Mouse (Mus musculus): Measurements from ENCODE around the gene Fyn. TPM values are rescaled to one million over a fixed set of nuclear protein-coding genes. Genes with fewer than 3 reads are reported as not detected.

Gene Fyn
- total RNA-seq, 2 experiments from 2014 or later, result 44.8 to 69.9 TPM

DNA sequence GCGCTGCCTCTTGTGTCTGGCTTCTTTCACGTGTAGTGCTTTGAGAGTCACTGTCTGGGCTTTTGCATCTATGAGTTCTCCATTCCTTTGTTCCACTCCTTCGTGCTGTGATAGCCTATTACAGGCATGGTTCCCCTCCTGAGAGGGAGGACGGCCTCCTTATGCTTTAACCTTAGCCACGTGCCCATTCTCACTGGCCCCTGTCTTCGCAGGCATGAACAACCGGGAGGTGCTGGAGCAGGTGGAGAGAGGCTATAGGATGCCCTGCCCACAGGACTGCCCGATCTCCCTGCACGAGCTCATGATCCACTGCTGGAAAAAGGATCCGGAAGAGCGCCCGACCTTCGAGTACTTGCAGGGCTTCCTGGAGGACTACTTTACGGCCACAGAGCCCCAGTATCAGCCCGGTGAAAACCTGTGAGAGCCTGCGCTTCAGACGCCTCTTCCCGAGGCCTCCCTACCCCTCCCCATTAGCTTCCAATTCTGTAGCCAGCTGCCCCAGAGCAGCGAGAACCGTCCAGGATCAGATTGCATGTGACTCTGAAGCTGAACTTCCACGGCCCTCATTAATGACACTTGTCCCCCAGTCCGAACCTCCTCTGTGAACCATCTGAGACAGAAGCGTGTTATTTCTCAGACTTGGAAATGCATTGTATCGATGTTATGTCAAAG, 195.0 kb downstream of the Fyn start:
- DNase-seq, result no peak

DNA sequence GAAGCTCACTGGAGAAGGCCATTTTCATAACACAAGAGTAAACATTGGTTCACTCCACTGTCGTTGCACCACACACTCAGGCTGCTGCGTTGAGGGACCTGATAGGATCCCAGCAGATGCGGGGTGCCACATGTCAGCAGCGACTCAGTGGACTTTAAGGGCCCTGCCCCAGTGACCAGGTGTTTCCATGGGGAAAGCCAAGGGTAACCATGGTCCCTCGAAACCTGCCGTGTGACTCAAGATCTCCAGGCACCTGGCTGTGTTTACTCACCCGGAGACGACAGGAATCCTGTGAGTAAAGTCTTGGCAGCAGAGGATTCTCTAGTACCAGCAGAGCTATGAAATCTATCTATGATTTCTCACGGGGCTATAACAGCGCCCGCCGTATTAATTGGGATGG, 198.2 kb downstream of the Fyn start:
- no peak for DNase-seq

DNA sequence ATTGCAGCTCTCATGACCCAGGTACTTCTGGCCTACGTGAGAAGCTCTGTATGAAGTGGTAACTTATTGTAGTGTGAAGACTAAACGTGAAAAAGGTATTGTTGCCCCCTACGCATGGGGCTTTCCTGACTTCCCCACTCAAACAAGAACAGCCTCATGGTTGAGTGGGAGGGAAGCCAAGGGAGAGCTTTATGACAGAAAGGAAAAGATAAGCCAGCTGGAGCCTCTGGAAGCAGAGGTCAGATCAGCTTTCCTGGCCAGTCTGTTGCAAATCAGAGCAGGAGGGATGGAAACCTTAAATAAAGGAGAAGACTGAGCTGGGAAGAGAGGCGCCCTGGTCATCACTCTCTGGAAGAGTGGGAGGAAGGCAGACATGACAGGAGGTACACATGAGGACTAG, 200.3 kb downstream of the Fyn start:
- DNase-seq, result no peak

DNA sequence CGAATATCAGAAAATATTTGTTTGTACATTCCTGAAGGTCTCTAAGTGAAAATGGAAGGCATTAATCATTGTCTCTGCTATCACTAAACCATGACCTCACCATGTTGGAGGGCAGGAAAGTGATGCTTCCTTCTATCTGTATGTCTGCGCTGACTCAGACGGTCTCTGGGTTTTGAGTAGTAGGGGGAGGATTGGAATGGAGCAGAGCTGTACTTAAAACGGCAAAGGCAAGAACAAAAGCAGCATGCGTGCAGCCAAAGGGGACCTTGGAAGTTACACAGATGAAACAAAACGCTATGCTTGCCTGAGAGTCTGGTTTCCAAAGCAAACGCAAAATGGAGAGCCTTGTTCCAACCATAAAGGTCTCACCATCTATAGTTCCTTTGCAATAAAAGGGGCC, 202.4 kb downstream of the Fyn start:
- peak; percentile 30 to 51 for DNase-seq

DNA sequence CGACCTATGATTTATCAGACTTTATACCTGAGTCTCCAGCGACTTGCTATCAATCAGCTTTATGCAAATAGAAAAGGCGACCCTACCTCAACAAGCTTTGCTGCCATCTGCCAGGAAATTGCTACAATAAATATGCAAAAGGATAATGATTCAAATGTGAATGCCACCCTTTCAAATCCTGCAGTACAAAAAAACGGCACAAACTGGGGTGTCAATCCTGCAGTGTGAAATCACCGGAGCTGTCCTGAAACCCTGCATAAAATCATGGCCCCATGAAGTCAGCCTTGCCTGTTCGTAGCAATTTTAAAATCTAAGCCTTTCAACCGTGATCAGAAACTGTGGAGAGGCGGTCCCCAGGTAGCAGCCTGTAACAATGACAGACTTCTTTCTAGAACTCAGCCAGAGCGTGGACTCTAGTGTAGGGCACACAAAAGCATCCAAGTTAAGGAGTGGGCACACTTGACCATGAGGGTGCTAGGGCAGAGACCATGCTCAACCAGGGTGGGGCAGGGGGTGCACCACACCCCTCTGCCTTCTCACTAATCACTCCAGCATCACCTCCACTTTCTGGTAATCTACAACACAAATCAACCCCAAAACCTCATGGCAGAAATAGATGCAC, 203.5 kb downstream of the Fyn start:
- no peak for DNase-seq

DNA sequence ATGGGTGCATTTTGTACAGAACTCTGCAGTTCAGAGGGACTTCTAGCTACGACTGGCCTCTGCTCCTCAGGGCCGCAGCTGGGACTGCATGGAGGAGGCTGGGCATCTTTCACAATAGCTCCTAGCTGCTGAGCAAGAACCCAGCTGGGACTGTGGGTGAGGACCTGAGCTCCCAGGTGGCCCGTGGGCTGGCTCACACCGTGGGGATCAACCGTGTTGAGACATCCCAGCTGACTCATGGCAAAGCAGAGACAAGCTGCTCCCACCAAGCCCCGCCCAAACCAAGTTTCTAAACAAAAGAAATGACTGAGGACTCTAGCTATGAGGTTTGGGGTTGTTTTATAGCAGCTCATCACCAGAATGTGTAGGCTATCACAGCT, 204.0 kb downstream of the Fyn start:
- peak in 1 of 2 experiments; percentile 47 for DNase-seq

DNA sequence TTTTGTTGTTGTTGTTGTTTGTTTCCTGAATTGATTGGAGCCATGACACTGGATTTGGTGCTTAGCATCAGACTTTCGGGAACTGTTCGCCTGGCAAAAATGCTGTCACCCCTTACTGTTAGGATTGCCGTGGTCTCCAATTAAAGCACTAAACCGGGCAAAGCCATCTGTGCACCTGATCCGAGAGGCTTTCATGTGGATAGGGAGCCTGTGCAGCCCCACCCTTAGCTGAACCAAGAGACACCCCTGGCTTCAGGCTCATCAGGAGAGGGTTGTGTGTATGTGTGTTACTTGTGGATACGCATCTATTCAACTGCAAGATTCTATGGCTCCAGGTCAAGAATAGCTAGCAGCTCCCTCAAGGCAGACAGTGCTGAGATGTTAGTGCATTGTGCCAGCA, 207.8 kb downstream of the Fyn start:
- no peak for DNase-seq

DNA sequence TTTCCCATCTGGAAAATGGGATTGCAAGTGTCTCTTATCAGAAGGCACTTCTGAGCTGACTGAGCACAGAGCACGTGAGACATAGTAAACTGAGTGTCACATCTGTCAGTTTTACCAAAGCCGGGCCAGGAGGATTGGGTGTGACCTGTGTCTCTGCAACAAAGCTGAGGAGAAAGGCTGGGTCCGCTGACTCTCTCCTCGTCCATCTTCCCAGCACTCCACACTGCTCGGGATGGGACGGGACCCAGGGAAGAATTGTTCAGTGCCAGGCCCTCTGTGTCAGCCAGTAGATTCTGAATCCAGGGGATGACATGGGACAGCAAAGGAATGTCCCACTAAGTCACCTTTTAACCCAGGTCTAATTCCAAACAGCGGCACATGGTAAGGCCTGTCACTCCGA, 211.8 kb downstream of the Fyn start:
- no peak for DNase-seq

DNA sequence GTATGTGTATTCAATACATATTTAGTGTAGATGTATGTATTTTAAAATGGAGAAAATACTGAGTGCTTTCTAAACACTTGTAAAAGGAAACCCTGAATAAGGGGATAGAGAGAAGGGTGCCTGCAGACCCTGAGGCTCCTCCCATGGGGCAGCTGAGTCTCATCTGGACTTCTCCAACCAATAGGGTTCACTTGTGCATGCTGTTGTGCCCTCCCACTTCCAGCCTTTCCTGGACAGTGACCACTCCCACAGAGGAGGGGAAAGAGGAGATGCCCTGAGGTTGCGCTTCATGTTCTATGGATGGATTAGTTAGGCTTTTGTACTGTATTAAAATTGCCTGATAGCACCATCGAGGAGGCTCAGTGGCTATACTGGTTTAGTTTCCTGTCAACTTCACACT, 213.7 kb downstream of the Fyn start:
- no peak for DNase-seq

DNA sequence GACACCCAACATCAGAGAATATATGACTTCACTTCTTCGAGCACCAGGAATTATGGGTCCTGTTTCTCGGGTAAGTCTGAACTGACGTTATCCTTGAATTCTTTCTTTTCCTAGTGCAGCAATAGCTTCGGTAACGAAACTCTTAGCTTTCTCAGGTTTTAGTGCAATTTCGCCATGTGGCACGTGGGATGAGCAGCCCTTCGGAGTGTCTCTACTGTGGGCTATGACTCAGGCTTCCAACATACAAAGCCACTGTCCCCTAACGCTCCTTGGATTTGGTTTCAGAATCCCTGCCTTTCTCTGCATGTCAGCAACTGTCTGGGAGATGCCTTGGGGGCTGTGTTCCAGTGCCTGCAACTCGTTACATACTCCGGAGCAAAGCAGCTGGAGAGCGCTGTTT, 215.1 kb downstream of the Fyn start:
- no peak for DNase-seq

DNA sequence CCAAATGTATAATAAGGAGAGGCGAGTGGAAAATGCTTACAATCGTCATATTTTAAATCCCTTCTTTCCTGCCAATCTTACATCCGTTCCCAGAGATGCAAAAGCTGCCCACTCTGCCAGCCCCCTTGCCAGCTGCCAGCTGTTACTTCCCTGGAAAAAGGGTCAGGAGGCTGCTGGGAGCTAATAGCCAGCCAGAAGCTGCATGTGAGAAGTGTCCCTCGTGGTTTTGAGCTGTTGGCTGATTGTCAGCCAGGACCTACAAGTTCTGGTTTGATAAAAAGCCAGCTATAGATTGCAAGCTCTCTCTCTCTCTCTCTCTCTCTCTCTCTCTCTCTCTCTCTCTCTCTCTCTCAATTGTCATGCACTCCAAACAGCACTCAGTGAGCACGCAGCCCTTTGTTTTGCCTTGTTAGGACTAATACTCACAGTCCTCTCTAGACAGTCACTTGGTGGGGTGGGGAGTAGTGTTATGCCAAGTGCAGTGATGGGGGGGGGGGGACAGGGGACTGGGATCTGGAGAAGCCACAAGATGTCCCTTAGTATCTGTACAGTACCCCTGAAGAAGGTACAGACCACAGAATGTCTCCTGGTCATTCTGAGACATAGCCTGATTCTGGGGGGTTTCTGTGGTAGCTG, 218.8 kb downstream of the Fyn start:
- DNase-seq, result no peak

DNA sequence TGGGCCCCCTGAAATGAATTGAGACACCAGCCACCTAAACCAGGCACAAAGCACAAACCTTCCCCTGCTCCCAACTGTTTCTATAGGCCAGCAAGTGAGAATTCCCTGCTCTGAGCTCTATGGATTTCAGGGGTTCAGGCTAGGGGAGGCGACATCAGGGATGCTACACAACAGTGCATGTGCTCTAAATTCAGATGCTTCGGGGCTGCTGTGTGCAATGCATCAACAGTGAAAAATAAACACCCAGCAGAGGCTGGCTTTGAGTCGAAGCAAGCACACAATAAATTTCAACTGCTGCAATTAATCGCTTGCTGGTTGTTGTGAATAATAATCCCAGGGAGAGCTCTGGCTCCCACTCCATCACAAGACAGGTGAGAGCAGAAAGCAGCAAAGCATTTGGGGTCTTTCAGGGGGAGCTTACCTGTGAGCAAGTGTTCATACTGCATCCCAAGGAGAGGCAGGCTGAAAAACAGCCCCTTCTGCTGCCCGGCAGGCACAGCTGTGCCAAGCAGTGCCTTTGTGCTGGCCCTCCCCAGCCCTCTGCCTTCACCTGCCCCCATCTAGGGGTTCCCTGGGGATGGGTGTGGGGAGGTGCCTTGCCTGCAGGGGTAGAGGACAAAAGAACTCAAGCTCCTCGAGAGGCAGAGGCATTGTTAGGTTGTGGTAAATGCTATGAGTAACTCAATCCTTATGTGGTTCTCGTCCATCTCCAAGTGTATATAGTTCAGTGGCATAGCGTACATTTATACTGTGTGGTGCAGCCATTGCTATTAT, 219.5 kb downstream of the Fyn start:
- no peak for DNase-seq

DNA sequence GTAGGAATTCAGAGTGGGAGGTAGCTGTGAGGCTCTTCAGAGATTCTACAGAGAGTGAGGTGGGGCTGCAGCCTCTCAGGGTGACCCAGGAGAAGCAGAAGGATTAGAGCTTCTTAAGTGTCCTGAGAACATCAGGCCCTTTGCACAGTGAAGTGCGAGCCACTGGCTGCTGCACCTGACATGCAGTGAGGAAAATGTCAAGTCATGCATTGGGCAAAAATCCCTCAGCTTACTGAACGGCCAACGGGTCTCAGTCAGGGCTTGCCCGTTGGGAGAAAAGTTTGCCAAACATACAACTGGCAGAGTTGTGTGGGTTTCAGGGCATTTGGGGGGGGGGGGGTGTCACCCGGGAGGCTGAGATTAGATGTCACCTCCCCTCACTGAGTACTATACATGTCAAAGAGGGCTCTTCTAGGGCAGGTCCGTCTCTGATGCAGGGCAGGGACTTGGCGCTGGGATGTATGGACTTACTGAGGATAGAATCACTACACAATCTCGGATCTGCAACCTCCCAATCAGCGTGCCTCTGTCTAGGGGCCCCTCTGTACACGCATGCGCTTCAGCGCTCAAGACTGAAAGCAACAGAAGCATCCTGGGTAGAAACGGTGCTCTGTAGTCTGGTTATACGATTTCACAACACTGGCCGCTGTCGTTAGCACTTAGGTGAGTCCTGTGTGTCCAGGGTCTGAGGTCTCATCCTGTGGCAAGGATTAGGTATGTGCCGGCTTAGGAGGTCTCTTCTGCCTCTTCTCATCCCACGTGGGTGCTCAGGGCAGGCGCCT, 221.3 kb downstream of the Fyn start:
- DNase-seq, result no peak

DNA sequence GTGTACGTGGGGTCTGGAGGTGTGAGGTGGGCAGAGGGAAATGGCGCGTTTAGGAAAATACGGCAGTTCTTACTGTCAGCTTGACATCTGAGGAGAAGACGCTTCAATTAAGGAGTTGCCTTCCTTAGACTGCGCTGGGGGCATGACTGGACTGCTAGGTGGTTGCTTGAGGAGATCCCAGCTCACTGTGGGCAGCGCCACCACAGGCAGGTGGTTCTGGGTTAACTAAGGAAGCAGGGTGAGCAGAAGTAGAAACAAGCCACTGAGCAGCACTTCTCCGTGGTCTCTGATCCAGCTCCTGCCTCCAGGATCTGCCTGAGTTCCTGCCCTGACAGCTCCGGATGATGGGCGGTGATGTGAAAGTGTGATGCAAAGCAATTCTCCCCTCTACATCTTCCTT, 222.0 kb downstream of the Fyn start:
- DNase-seq, result no peak

DNA sequence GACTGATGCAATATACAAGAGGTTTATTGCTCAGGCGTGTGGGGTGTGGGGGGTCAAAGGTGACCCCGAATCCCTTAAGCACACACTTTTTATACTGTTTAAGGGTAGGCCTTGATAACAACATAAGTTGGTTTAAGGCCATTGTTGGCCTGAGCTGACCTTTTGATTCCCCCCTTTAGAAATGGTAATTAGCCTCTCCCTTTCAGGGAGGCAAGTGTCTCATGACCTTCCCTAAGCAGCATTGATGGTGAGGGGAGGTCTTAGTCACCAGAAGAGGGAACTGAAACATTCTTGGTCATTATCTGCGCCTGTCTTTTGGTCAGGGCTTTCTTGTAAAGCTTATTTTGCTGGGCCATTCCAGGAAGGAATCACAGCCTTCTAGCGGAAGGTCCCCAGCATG, 223.8 kb downstream of the Fyn start:
- no peak for DNase-seq

DNA sequence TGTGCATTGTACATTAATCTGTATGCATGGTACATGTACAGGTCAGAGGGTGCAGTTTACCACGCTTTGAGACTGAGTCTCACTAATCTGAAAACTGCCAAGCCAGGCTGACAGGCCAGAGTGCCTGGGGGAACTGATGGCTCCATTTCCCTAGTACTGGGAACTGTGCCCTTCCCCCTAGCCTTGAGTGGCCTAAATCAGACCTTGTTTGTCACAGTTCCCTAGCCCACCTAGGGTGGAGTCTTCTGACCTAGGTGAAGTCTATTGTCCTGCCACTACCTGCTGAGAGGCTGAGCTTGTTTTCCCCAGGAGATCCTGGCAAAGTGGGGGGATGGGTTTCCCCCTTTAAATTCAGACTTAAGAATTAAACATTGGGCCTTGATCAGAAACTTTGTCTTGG, 226.1 kb downstream of the Fyn start:
- no peak for DNase-seq

DNA sequence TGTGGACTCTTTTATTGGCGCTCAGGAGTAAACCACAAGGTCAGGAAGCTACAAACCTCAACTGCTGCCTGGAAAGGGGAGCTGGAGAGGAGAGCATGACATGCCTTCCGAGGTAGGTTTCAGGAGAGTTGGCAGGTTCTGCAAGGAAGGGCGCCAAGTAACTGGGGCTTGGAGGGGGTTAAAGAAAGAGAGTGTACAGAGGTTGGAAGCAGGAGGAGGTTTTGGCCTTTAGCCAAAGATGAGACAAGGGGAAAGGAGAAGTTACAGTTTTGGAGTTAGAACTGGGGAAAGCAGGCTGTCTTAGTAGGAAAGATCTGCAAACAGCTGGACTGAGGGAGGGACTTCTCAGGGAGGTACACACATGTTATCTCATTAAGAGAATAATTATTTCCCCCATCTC, 227.2 kb downstream of the Fyn start:
- no peak for DNase-seq

DNA sequence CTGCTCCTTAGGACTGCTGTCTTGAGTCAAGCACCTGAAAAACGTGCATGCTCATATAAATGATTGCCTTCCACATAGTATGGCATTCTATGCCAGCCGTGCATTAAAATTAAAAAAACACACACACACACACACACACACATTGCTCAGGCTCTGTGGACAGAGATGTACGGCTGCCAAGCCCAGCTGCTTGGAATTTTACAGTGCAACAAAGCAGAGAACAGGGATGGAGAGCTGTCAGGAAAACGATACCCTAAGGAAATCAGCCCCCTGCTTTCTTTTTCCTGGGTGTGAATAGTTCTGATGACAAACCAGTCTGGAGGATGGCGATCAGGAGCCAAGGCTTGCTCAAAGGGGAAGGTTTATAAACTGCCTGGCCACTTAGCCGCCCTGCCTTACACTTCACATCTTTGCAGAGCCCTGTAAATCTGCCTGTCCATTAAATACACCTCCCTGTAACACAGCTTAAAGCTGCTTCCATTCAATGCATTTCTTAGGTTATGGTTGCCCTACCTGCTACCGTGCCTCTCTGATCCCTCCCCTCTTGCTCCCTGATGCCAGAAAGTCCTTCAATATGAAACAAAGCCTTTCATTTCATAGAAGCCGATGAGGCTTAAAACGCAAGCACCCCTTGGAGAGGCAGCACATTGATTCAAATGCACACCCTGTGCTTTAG, 228.6 kb downstream of the Fyn start:
- no peak for DNase-seq

DNA sequence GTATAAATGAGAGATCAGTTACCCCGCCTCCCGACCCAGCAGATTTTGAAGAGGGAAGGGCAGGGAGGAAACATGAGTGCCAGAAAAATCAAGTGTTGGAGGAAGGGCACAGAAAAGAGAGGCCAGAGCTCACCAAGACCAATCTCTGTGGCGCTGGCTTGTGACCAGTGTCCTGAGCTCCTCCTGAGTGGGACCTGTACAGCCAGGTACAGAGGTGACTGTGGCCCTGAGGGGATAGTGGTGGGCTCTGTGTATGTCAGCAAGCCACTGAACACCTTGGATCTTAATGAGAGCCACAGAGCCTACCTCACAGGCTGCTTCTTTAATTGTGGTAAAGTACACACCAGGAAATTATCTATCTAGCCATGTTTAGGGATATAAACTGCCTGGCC, 229.1 kb downstream of the Fyn start:
- no peak for DNase-seq

DNA sequence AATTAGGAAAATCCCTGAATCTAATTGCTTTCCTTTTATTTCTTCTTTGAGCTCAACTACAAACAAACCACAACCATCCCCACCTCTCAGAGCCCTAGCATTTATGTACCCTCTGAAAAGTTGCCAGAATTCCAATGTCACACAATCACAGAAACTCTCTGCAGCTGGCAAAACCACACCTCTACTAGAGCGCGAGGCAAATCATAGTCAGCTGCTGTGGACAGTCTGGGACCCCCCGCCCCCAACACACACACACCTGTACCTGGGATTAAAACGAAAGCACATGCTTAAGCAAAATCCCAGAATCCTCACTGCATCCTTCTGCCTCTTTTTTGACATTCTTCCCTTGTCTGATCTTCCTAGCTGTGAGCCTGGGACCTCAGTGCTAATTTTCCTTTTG, 230.9 kb downstream of the Fyn start:
- no peak for DNase-seq

DNA sequence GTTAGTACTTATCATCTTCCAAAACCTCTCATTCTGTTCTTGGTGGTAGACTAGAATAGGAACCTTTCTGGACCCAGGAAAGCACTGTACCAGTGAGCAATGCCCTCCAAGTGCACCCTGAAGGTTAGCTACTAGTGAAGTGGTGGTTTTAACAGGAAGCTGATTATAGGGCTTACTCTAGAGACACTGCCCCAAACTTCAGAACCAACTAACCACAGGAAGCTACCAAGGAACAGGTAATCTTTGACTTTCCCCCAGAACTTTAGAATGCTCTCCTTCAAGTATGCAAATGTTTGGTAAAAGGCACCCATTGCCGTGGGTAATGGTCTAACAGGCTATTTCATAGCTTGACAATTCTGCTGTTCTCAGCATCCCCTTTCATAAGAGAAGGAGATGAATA, 231.5 kb downstream of the Fyn start:
- no peak for DNase-seq

DNA sequence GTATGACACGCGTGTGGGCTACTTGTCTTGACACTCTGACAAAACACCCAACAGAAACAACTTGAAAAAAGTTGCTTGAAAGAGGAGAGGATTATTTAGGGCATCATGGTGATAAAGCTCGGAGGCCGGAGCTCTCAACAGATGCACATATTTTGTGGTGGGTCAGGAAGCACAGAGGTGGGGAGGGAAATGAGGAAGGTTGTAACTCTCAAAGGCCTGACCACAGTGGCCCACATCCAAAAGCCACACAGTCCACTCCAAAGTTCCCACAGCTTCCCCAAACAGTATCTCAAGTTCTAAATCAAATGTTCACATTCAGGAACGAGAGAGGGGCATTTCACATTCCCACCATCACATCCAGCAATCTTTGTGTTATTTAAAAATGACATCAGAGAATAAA, 232.4 kb downstream of the Fyn start:
- DNase-seq, result no peak
